Mouse (Mus musculus) hindbrain, embryonic 15.5 days (tissue): ENCODE measurements at regions not wholly inside any gene's neighbourhood (a gene's known extent, or its start where the extent isn't known, plus 50 kb on each side); places are given as distances from the start of the nearest gene placed in this dataset.
A peak's percentile ranks its signal among the peaks of the same experiment; 100 is the strongest.
"Not testable (repeated sequence)": the region's sequence is repeated elsewhere in the genome, so short reads cannot be mapped to it uniquely, and the experiment has no call there.

Experiments used
- ATAC-seq: fragments of 200-750 bp; cut with Nextera tagmentation; 2 replicates; pipeline ENCODE4 v1.8.0; 2017; ENCODE audit warnings: low read depth, moderate number of reproducible peaks, moderate TSS enrichment; ENCODE audit not compliant: low FRiP score
- H3K27ac ChIP-seq: fragments of 300-500 bp; sonication (generic); replicated peaks from 2 replicates; pipeline ENCODE4 v1.5.1; 2015; ENCODE audit warnings: mild to moderate bottlenecking, inconsistent platforms
- H3K27me3 ChIP-seq: fragments of 300-500 bp; sonication (generic); 2 replicates; pipeline ENCODE4 v1.6.1; 2015; ENCODE audit warnings: control low read depth, inconsistent platforms
- H3K36me3 ChIP-seq: fragments of 300-500 bp; sonication (generic); 2 replicates; pipeline ENCODE4 v1.6.1; 2015; ENCODE audit warnings: control low read depth, inconsistent platforms
- H3K4me1 ChIP-seq: fragments of 300-500 bp; sonication (generic); replicated peaks from 2 replicates; pipeline ENCODE4 v1.6.1; 2015; ENCODE audit warnings: control low read depth, inconsistent platforms
- H3K4me2 ChIP-seq: fragments of 300-500 bp; sonication (generic); 2 replicates; pipeline ENCODE4 v1.6.1; 2015; ENCODE audit warnings: moderate library complexity, mild to moderate bottlenecking, inconsistent platforms
- H3K4me3 ChIP-seq: fragments of 300-500 bp; sonication (generic); 2 replicates; pipeline ENCODE4 v1.5.1; 2015; ENCODE audit warnings: mild to moderate bottlenecking, inconsistent platforms
- H3K9ac ChIP-seq: fragments of 300-500 bp; sonication (generic); 2 replicates; pipeline ENCODE4 v1.6.1; 2015; ENCODE audit warnings: inconsistent platforms
- H3K9me3 ChIP-seq: fragments of 300-500 bp; sonication (generic); 2 replicates; pipeline ENCODE4 v1.6.1; 2016; ENCODE audit warnings: control low read depth, inconsistent platforms
- WGBS: fragments of 180-500 bp; shearing (Covaris S2); methylation state at CpG from one replicate; pipeline ENCODE4 v1.1.7; 2015; 5-methylcytosine and 5-hydroxymethylcytosine counted together

DNA sequence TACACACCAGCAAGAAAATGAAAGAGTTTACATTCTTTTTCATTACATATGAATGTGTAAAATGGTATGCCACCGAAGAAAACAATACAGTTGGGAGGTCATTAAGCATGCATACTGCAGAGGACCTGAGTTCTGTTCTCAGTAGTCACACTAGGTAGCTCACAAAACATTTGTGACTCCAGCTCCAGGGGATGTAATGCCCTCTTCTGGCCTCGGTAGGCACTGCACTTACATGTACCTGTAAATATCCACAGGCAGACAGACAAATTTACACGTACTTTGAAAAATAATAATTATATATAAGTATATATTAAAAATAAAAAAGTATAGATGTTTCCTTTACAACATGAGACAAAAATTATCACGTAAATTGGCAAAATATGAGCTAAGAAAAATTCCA, 342.3 kb upstream of the Gm28363 start:
- Histone ChIP-seq H3K27ac (no peak overlapping the region), H3K9me3 (no peaks in the 10 kb centered on the region), H3K9ac (no peak overlapping the region), H3K4me2 (no peak overlapping the region), H3K36me3 (no peaks in the 10 kb centered on the region), H3K27me3 (no peaks in the 10 kb centered on the region), H3K4me3 (no peak overlapping the region), H3K4me1 (no peaks in the 10 kb centered on the region)
- no peak for ATAC-seq
- WGBS: 74% methylated on average over 4 of the region's 4 CpGs

DNA sequence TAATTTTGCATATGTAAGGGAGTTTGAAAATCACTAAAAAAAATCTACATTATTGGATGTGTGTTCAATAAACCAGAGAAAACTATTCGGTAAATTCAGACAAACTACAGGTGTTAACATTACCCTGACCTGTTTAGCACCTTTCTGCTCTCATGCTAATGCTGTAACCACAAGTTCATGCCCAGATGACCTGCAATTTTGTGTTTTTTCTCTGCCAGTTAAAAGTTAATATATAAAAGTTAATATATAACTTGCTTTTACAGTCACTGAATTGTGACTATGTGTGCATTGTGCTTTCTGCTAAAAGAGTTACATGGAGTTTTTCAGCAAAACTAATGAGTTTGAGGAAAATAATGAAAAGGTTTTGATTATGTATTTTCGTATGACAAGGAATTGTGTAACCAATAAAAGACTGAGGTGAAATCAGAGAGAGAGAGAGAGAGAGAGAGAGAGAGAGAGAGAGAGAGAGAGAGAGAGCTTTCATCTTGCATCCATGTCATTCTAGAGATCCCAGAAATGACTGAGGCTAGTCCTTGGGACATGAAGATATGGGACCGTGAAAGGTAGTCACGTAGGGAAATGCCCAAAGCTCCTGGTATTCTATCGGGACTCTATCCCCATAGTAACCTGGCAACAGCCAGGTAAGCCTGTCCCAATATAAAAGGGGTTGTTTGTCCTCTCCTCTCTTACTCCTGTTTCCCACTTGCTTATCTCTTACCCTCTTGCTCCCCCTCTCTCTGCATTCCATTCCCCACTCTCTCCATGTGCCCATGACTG, 340.3 kb upstream of the Gm28363 start:
- no peak for ATAC-seq
- 91% methylated on average over 5 of the region's 5 CpGs for WGBS
- Histone ChIP-seq H3K27me3 (no peaks in the 10 kb centered on the region), H3K4me2 (no peak overlapping the region), H3K9me3 (no peaks in the 10 kb centered on the region), H3K9ac (no peak overlapping the region), H3K36me3 (no peaks in the 10 kb centered on the region), H3K4me1 (no peaks in the 10 kb centered on the region), H3K27ac (no peak overlapping the region), H3K4me3 (no peak overlapping the region)

DNA sequence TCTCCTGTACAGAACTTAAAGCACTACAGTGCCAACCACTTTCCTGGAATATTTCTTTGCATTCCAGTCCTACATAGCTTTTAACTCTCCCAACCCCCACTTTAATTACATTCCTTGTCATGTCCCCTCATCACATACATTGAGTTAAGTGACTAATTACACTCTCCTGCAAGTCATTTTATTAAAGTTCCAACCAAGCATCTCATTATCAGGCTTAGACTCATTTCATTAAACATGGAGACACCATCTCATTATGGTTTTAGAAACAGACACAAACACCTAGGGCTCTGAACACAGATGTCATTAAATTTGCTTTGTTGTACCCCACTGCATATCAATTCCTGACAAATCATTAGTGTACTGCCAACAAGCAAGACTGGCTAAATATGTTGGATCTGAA, 332.9 kb upstream of the Gm28363 start:
- no peaks in the 10 kb centered on the region for H3K36me3 ChIP-seq
- no peak overlapping the region for H3K4me3 ChIP-seq
- H3K27ac ChIP-seq: no peak overlapping the region
- no peak overlapping the region for H3K9ac ChIP-seq
- no peak overlapping the region for H3K4me2 ChIP-seq
- ATAC-seq: peak; percentile 61; the same call in 1 of the 2 replicates
- no peaks in the 10 kb centered on the region for H3K9me3 ChIP-seq
- H3K4me1 ChIP-seq: no peaks in the 10 kb centered on the region
- H3K27me3 ChIP-seq: no peaks in the 10 kb centered on the region

DNA sequence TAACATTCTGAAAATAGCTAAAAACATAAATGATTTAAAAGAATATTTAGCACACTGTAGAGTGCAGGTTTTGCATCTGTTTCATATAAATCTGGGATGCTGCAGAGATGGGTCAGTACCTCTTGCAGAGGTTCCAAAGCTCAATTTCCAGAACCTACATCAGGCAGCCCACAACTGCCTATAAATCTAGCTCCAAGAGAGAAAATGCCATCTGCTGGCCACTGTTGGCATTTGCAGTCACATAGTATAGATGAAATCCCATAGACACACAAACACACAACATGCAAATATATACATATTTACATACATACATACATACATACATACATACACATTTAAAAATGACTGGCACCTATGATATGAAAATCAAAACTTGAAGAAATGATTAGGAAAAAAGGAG, 284.6 kb upstream of the Gm28363 start:
- no peak for ATAC-seq
- H3K27ac ChIP-seq: no peak overlapping the region
- H3K9ac ChIP-seq: no peak overlapping the region
- no peak overlapping the region for H3K4me2 ChIP-seq
- H3K27me3 ChIP-seq: no peaks in the 10 kb centered on the region
- no peaks in the 10 kb centered on the region for H3K9me3 ChIP-seq
- H3K4me1 ChIP-seq: no peaks in the 10 kb centered on the region
- no peaks in the 10 kb centered on the region for H3K36me3 ChIP-seq
- H3K4me3 ChIP-seq: no peak overlapping the region

DNA sequence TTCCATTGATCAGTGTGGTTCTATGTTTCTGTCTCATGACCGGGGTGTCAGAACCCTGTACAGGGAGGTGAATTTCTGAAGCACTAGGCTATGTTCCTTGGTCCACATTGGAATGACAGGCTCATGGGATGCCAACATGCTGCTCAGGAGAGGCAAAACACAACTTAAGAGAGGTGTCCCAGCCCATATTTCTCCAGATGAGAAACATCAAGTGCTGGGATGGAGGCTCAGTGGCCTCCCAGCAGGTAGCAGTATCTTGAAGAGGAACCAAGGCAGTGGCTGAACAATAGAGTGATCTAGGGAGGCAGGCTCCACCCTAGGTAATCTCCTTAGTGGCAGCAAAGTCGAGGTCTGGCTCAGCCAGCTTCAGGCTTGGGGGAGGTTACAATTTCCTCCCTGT, 239.2 kb upstream of the Gm28363 start:
- Histone ChIP-seq H3K4me2 (no peak overlapping the region), H3K27me3 (no peaks in the 10 kb centered on the region), H3K9me3 (no peaks in the 10 kb centered on the region), H3K27ac (no peak overlapping the region), H3K4me3 (no peak overlapping the region), H3K9ac (no peak overlapping the region), H3K4me1 (no peaks in the 10 kb centered on the region), H3K36me3 (no peaks in the 10 kb centered on the region)
- 48% methylated on average over 2 of the region's 2 CpGs for WGBS
- ATAC-seq: no peak

DNA sequence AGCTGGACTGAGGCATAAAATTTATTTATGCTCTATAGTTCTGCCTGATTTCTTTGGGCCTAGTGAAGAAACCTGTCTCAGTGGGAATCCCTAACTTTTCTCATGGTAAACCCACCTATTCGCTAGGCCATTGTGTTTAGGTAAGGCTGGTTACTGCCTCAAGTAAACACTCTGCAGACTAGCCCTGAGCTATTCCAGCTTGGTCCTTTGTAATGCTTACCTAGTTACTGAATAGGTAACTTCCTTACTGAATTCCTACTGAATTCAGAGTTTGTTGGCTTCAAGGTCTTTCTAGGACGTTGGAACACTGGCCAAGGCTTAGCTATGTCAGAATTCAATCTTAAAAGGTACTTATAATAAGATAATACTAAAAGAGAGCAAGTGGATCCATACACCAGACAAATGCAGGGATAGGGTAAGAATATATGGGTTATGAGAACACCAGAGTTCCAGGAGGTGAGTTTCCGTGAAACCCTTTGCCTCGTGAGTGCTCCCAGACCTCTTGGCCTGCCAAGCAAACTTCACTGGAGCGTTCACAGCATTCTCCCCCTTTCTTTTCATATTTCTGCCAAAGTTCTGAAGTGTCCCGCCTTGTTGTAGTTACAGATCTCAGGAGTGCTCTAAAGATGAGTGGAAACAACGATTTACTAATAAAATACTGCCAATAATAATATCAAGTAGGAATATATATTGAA, 238.6 kb upstream of the Gm28363 start:
- not testable (repeated sequence) for H3K4me3 ChIP-seq, H3K36me3 ChIP-seq, ATAC-seq, H3K9ac ChIP-seq, H3K9me3 ChIP-seq, H3K27ac ChIP-seq, H3K4me2 ChIP-seq, H3K27me3 ChIP-seq, H3K4me1 ChIP-seq
- WGBS: 74% methylated on average over 7 of the region's 7 CpGs

DNA sequence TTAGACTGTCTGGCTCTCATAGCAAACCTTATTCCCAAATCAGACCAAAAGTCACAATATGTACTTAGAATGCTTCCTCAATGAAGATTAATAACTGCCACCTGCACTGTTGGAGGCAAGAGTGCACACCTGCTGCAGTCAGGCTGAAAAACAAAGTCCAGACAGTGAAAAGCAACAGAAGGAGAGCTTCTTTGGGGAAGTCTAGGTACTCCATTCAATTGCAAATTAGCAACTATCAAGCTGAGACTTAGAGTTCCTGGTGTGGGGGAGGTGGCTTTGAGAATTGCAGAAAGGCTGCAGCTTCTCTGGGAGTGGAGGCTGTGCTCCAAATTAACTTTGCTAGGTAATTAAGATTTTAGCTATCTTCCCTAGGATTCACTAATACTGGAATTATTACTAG, 237.8 kb upstream of the Gm28363 start:
- not testable (repeated sequence) for H3K4me1 ChIP-seq, H3K9ac ChIP-seq

DNA sequence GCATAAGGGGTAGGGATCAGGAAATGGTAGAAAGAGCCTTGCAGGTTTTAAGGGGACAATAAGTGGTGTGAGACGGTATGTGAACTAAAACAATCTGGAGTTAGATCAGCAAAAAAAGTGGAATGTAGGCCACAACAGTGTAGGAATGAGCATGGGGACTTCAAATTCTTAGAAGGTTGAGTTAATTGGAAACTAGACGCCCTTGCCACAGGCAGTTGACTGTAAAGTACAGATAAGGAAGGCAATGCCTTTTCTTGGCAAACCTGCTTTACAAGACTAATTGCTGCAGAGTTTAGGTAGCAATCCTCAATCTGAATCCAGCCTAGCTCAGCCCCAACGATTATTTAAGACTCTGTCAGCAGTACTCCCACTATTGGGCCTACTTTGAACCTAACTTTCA, 206.8 kb upstream of the Gm28363 start:
- Histone ChIP-seq H3K36me3 (no peaks in the 10 kb centered on the region), H3K4me2 (no peak overlapping the region), H3K4me1 (no peaks in the 10 kb centered on the region), H3K4me3 (no peak overlapping the region), H3K27me3 (no peaks in the 10 kb centered on the region), H3K9me3 (no peaks in the 10 kb centered on the region), H3K27ac (no peak overlapping the region), H3K9ac (no peak overlapping the region)
- ATAC-seq: no peak
- WGBS: 83% methylated on average over 3 of the region's 3 CpGs

More for the DNA sequence above, 237.8 kb upstream of the Gm28363 start:
- H3K9me3 ChIP-seq, H3K4me2 ChIP-seq, H3K27me3 ChIP-seq, H3K27ac ChIP-seq, H3K4me3 ChIP-seq, H3K36me3 ChIP-seq, ATAC-seq: not testable (repeated sequence)

DNA sequence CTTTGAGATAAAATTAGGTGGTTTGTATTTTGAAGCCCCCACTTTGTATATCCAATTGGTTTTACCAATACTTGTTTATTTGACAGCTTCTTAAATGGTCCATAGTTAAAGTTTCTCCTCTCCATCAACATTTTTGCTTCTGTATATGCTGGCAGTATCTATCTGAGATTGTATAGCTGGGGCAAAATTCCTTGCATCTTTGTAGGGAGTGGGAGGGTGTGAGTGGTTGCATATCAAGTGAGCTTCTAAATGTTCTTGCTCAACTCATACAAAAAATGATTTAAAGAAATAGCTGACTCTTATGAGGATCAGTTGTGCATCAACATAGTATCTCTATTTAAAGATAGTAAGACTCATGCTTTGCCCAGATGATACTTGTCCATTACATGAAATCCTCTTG, 199.9 kb upstream of the Gm28363 start:
- no peak overlapping the region for H3K4me2 ChIP-seq
- H3K4me1 ChIP-seq: no peaks in the 10 kb centered on the region
- no peak overlapping the region for H3K9ac ChIP-seq
- ATAC-seq: no peak
- no peaks in the 10 kb centered on the region for H3K27me3 ChIP-seq
- no peaks in the 10 kb centered on the region for H3K9me3 ChIP-seq
- H3K36me3 ChIP-seq: no peaks in the 10 kb centered on the region
- no peak overlapping the region for H3K4me3 ChIP-seq
- H3K27ac ChIP-seq: no peak overlapping the region

DNA sequence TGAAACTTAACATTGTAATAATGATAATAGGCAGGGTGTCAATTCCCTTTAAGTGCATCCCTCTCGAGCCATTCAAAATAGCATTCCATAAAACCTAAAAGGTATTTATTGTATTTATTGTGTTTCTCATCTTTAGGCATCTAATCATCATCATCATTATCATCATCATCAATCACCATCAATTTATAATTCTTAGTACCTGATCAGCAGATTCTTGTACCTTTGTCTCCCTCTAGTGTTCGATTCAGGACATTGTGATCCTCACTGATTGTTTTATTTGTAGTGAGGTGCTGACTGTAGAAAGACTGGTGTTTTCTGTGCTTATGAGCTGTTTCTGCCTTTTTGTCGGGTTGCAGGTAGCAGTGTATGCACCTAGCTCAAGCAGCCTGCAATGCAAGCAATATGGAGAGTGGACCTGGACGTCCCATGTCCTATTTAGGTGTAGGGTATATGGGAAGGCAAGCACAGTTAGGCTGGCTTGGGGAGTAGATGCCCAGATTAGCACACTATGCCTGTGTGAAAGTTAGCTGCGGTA, 177.4 kb upstream of the Gm28363 start:
- Histone ChIP-seq H3K36me3 (no peaks in the 10 kb centered on the region), H3K4me1 (no peaks in the 10 kb centered on the region), H3K27ac (peak overlapping the region; percentile 25; the same call in 1 of the 2 replicates), H3K27me3 (no peaks in the 10 kb centered on the region), H3K4me2 (no peak overlapping the region), H3K4me3 (no peak overlapping the region), H3K9me3 (no peaks in the 10 kb centered on the region), H3K9ac (no peak overlapping the region)
- ATAC-seq: peak; percentile 71
- WGBS: 22% methylated on average over 5 of the region's 5 CpGs
